Mouse (Mus musculus) ES-Bruce4 (cell line): Measurements from ENCODE around the gene Smyd2.

ENCODE experiments used
- CTCF ChIP-seq: IDR thresholded peaks from one replicate; pipeline ENCODE4 v1.8.1; 2011; ENCODE audit warnings: low read depth, low read length
- EP300 ChIP-seq: IDR thresholded peaks from 2 replicates; pipeline ENCODE4 v1.6.1; 2011; ENCODE audit warnings: low read depth, low read length; ENCODE audit not compliant: insufficient read depth
- POLR2A ChIP-seq: IDR thresholded peaks from one replicate; pipeline ENCODE4 v1.8.1; 2011; ENCODE audit warnings: low read length; ENCODE audit not compliant: insufficient read depth

DNA sequence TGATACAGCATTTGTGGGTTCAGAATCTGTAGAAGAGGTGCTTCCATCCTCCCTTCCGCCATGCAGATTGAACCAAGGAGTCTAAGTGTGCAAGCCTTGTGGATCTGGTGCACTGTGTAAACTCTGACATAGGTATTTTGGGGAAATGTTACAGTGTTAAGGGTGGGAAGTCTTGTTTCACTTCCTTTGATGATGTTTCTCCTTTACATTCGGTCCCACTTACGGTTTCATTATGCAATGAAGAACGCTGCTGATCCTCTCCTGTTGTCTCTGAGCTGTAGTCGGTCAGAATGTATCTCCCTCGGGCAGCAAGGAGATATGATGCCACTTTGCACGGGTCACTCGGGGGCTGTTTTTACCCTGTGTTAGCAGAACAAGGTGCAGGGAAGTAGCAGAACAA is 50.5 kb downstream of the Smyd2 start:
- no peak for TF ChIP-seq CTCF
- no peak for TF ChIP-seq POLR2A
- no peak for TF ChIP-seq EP300
